Mouse (Mus musculus): ENCODE measurements around the gene Rack1. TPM values are rescaled to one million over a fixed set of nuclear protein-coding genes. Genes with fewer than 3 reads are reported as not detected.
"Not testable (repeated sequence)": the region's sequence is repeated elsewhere in the genome, so short reads cannot be mapped to it uniquely, and the experiment has no call there.

The Rack1 gene
- 100 to 1,000 TPM; 397 to 416 TPM for total RNA-seq (2021)

GRCm38 (mm10) chr11:48799921-48800701 lies at the start of gene Rack1:
Gene Rack1, plus strand, starts transcription at chr11:48800332.
- intact Hi-C loops (cut with DNase I) = loop anchor here (2.0 to 10.0 kb wide), 2 partner anchors 17 to 405 kb away; partner anchors contain the start of genes Trim41 and Zfp62
- peak; percentile 81 for DNase-seq (ENCODE audit: low spot score)

- intact Hi-C loops (cut with DNase I) = no loop called here
- no peak for DNase-seq (ENCODE audit: low spot score)
These were observed 49.7 kb upstream of the Rack1 start for GRCm38 (mm10) chr11:48750428-48750827.

- intact Hi-C loops (cut with DNase I) = not testable (repeated sequence)
These were observed 46.6 kb upstream of the Rack1 start for GRCm38 (mm10) chr11:48753534-48753933.

GRCm38 (mm10) chr11:48759021-48759420 lies 41.1 kb upstream of the Rack1 start:
- no peak for DNase-seq (ENCODE audit: low spot score)
- intact Hi-C loops (cut with DNase I) = no loop called here

More at GRCm38 (mm10) chr11:48753534-48753933, 46.6 kb upstream of the Rack1 start:
- DNase-seq (ENCODE audit: low spot score) = not testable (repeated sequence)

- intact Hi-C loops (cut with DNase I) = no loop called here
- no peak for DNase-seq (ENCODE audit: low spot score)
These were observed 36.0 kb upstream of the Rack1 start for GRCm38 (mm10) chr11:48764119-48764518.

GRCm38 (mm10) chr11:48767195-48767876 lies 32.8 kb upstream of the Rack1 start:
- DNase-seq (ENCODE audit: low spot score) = no peak
- intact Hi-C loops (cut with DNase I) = no loop called here

- intact Hi-C loops (cut with DNase I) = no loop called here
- no peak for DNase-seq (ENCODE audit: low spot score)
These were observed 28.4 kb upstream of the Rack1 start for GRCm38 (mm10) chr11:48771691-48772090.

- intact Hi-C loops (cut with DNase I) = no loop called here
These were observed 25.5 kb upstream of the Rack1 start for GRCm38 (mm10) chr11:48774443-48775298.

GRCm38 (mm10) chr11:48775483-48775882 lies 24.6 kb upstream of the Rack1 start:
- DNase-seq (ENCODE audit: low spot score) = no peak
- intact Hi-C loops (cut with DNase I) = no loop called here

More at GRCm38 (mm10) chr11:48774443-48775298, 25.5 kb upstream of the Rack1 start:
- no peak for DNase-seq (ENCODE audit: low spot score)

- no peak for DNase-seq (ENCODE audit: low spot score)
- intact Hi-C loops (cut with DNase I) = no loop called here
These were observed 23.5 kb upstream of the Rack1 start for GRCm38 (mm10) chr11:48776664-48777063.

- intact Hi-C loops (cut with DNase I) = no loop called here
- no peak for DNase-seq (ENCODE audit: low spot score)
These were observed 22.8 kb upstream of the Rack1 start for GRCm38 (mm10) chr11:48777303-48777702.

GRCm38 (mm10) chr11:48779450-48779849 lies 20.7 kb upstream of the Rack1 start:
- DNase-seq (ENCODE audit: low spot score) = no peak
- intact Hi-C loops (cut with DNase I) = no loop called here

- no peak for DNase-seq (ENCODE audit: low spot score)
- intact Hi-C loops (cut with DNase I) = no loop called here
These were observed 17.9 kb upstream of the Rack1 start for GRCm38 (mm10) chr11:48782243-48782642.

GRCm38 (mm10) chr11:48787455-48788211 lies 12.5 kb upstream of the Rack1 start:
- intact Hi-C loops (cut with DNase I) = loop anchor here (2.0 kb wide), 1 partner anchor 321 kb away; no protein-coding TSS in a partner anchor
- peak; percentile 21 for DNase-seq (ENCODE audit: low spot score)

GRCm38 (mm10) chr11:48788311-48789089 lies 11.6 kb upstream of the Rack1 start:
- intact Hi-C loops (cut with DNase I) = loop anchor here (2.0 kb wide), 1 partner anchor 320 kb away; no protein-coding TSS in a partner anchor
- DNase-seq (ENCODE audit: low spot score) = peak; percentile 48

GRCm38 (mm10) chr11:48789215-48789614 lies 10.9 kb upstream of the Rack1 start:
- intact Hi-C loops (cut with DNase I) = loop anchor here (2.0 kb wide), 1 partner anchor 320 kb away; no protein-coding TSS in a partner anchor
- no peak for DNase-seq (ENCODE audit: low spot score)

- intact Hi-C loops (cut with DNase I) = loop anchor here (1.0 to 2.0 kb wide), 2 partner anchors 69 to 319 kb away; no protein-coding TSS in a partner anchor
- peak; percentile 54 for DNase-seq (ENCODE audit: low spot score)
These were observed 9.9 kb upstream of the Rack1 start for GRCm38 (mm10) chr11:48789973-48790823.

Data from heart, postnatal 25 days (tissue).